Mouse (Mus musculus): ENCODE measurements around the gene Entpd2.

- TF ChIP-seq TAL1 (IDR thresholded peaks at IDR 0.05; ENCODE audit: low read length) = no peak
- no peak; the same call in 1 of the 2 replicates for TF ChIP-seq GATA1 (IDR thresholded peaks at IDR 0.05; ENCODE audit: low read length)
These were observed 25.7 kb upstream of the Entpd2 start for GRCm38 (mm10) chr2:25369996-25370395.

Measured in erythroblast, embryonic 14.5 days (primary cell).